Mouse (Mus musculus) T-cell, adult 2 months (primary cell): ENCODE data around the gene Vmn1r6.
"Not testable (repeated sequence)": the region's sequence is repeated elsewhere in the genome, so short reads cannot be mapped to it uniquely, and the experiment has no call there.

Experiments
- DNase-seq: peaks from one replicate; pipeline ENCODE4 v3.0.0; 2022; ENCODE audit warnings: low spot score

The Vmn1r6 gene

DNA sequence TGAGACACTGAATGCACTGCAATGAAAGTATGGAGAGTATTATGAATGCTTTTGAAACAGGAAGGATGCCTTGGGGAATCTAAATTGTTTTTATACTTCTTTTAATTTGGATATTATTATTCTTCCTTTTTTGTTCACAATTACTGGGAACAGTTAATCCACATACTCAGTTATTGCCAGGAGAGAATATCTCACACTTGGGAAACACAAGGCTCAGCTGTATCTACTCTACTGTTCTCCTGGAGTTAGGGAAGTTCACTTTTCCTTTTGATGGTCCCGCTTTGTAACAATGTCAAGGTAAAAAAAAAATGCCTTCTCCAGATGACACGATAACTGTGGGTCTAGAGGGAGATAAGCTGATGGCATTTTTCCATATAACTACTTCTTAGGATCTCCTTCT is at the start of gene Vmn1r6:
Gene Vmn1r6, plus strand, starts transcription at position 301 of the 400 bp plus-strand sequence.
- no peak for DNase-seq

DNA sequence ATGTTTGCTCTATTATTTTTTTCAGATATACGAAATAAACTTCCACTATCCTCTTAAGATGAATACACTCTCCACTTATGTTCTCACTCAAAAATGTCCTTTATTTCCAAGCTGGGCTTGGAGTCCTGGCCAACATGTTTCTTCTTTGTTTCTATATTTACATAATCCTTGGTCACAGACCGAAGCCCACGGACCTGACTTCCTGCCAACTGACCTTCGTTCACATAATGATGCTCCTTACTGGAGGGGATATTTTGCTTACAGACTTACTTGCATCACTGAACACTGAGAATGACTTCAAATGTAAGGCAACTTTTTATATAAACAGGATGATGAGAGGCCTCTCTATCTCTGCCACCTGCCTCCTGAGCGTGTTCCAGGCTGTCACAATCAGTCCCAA is 40.6 kb upstream of the Vmn1r6 start:
- no peak for DNase-seq

DNA sequence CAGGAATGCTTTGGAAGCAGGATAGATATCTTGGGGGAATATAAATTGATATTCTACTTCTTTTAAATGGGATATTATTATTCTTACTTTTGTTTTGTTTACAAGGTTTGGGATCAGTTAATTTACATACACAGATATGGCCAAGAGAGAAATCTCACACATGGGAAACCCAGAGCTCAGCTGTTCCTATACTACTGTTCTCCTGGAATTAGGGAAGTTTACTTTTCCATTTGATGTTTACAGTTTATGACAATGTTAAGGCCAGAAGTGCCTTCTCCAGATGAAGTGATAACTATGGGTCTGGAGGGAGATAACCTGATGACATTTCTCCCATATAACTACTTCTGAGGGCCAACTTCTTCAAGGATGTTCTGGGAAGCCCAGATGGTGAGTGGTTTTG is 27.1 kb upstream of the Vmn1r6 start, which contains the start of gene Vmn1r5:
Gene Vmn1r5, plus strand, starts transcription at position 301 of the 400 bp plus-strand sequence.
- no peak for DNase-seq

DNA sequence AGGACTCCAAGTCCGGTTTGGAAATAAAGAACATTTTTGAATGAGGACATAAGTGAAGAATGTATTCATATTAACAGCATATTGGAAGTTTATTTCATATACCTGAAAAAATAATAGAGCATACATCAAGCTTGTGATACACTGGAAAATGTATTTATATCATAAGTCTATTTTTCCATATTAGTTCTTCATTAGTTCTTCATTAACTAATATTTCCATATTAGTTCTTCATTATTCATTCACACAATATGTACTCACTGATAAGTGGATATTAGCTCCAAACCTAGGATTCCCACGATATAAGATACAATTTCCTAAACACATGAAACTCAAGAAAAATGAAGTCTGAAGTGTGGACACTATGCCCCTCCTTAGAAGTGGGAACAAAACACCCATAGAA is 28.2 kb downstream of the Vmn1r6 start, which contains the start of gene Vmn1r7:
Gene Vmn1r7, minus strand, starts transcription at position 101 of the 400 bp plus-strand sequence.
- not testable (repeated sequence) for DNase-seq

DNA sequence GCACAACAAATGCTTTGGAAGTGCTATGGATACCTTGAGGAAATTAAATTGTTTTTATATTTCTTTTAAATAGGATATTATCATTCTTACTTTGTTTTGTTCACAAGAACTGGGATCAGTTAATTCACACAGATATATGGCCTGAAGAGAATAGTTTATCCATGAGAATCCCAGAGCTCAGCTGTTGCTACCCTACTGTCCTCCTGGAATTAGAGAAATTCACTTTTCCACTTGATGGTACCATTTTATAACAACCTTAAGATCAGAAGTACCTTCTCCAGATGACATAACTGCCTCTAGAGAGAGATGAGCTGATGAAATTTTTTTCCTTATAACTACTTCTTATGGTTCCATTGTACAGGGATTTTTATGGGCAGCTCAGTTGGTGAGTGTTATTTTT is 34.9 kb downstream of the Vmn1r6 start, which contains the start of gene Vmn1r8:
Gene Vmn1r8, plus strand, starts transcription at position 301 of the 400 bp plus-strand sequence.
- DNase-seq, result no peak

DNA sequence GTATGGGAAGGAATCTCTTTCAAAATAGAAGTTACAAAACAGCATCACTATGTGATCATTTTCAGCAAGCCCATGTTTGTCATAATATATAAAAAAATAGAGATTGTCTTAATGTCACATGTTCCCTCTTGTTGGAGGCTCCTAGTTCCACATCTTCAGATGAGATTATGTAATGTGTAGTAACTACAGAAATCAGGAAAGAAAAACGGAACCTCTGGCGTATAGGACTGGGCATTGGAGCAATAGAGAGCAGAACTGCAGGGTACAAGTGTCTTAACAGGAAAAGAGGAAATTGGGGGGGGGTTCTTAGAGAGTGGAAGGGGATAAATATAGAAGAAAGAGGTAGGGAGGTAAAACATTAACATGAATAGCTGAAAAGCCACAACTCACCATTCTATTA is 37.6 kb downstream of the Vmn1r6 start:
- no peak for DNase-seq
